Mouse (Mus musculus): ENCODE results near the gene Ptprj. TPM values are rescaled to one million over a fixed set of nuclear protein-coding genes. Genes with fewer than 3 reads are reported as not detected.

The Ptprj gene
- 17.2 TPM for polyA plus RNA-seq (2014; fragmentation: Illumina TruSeq; extraction: RNeasy Lipid Tissue Mini Kit (QIAGEN cat#74804); ENCODE audit: low read depth, low replicate concordance)

DNA sequence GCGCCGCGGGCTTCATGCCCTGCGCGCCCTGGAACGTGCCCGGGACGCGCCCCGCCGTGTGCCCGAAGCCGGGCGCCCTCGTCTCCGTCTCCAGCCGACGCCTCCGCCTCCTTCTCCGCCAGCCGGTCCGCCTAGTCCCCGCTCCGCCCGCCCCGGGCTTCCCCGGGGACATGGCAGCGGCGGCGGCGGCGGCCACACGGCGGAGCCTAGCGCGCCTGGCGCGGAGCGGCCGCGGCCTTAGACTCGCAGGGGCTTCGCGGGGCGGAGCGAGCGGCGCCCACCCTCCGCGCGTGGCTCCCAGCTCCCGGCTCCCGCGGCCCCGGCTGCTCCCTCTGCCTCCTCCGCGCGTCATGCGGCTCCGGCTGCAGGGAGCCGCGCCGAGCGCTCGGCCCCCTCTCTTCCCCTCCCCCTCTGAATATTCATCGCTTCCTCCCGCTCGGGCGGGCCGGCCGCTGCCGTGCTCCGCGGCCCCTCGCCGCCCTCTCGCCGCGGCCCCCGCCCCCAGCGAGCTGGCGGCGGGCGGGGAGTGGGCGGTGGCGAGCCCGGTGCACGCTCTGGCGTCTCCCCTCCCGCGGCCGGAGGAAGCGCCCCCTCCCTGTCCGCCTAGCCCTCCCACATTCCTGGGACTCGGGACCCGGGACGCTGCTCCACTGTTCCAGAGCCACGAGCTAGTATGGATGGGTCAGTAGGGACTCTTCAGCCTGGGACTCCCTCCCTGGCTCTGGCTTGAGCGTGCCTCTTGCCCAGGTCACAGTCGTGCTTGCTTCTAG is at the start of gene Ptprj:
Gene Ptprj, minus strand, starts transcription at position 412 of the 770 bp plus-strand sequence.

GRCm38 (mm10) chr2:90398633-90399107 is 181.8 kb downstream of the Ptprj start, which contains the start of gene Olfr1274-ps:
Olfr1274-ps (plus strand) TSS chr2:90398683.

Other genes with a start within 250 kb of the Ptprj start
- gene Olfr1274-ps, start 182.0 kb downstream of the Ptprj start, polyA plus RNA-seq (2014; fragmentation: Illumina TruSeq; extraction: RNeasy Lipid Tissue Mini Kit (QIAGEN cat#74804); ENCODE audit: low read depth, low replicate concordance): not detected
- 80.7 TPM for gene Nup160, start 96.6 kb upstream of the Ptprj start, polyA plus RNA-seq (2014; fragmentation: Illumina TruSeq; extraction: RNeasy Lipid Tissue Mini Kit (QIAGEN cat#74804); ENCODE audit: low read depth, low replicate concordance)
- gene Fnbp4, start 164.7 kb upstream of the Ptprj start, polyA plus RNA-seq (2014; fragmentation: Illumina TruSeq; extraction: RNeasy Lipid Tissue Mini Kit (QIAGEN cat#74804); ENCODE audit: low read depth, low replicate concordance): 78.3 TPM
- gene Agbl2, start 202.1 kb upstream of the Ptprj start, polyA plus RNA-seq (2014; fragmentation: Illumina TruSeq; extraction: RNeasy Lipid Tissue Mini Kit (QIAGEN cat#74804); ENCODE audit: low read depth, low replicate concordance): 87.1 TPM

All from testis, adult 10 weeks (tissue).